Mouse (Mus musculus) adipose tissue, adult 10 weeks (tissue): ENCODE data around the gene R3hdml. TPM values are rescaled to one million over a fixed set of nuclear protein-coding genes. Genes with fewer than 3 reads are reported as not detected.

ENCODE experiments used
- polyA plus RNA-seq: library from polyadenylated mRNA; stranded (reverse); fragments of 350-450 nt; fragmentation: Illumina TruSeq; extraction: RNeasy Lipid Tissue Mini Kit (QIAGEN cat#74804); gene quantifications from one replicate; pipeline ENCODE4 v1.2.3, GENCODE M21; 2014; ENCODE audit warnings: low read depth, low replicate concordance

The R3hdml gene
- not detected for polyA plus RNA-seq

DNA sequence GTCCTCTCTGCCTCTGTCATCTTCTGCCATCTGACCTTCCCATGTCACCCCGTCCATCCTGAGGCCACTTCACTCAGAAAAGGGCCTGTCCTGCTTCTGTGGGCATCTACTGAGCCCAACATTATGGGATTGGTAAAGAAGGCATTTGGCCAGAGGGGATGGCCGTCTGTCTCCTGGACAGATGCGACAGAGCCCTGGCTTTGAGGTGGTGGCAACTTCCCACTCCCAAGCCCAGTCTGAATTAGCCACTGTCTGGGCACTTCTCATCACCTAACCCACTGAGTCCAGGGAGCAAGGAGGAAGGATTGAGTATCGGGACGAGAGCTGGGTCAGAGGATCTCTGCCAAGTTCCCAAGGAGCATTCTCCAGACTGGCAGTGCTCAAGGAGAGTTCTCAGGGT, at the start of gene R3hdml:
R3hdml (plus strand) TSS at position 301 of the 400 bp plus-strand sequence.

DNA sequence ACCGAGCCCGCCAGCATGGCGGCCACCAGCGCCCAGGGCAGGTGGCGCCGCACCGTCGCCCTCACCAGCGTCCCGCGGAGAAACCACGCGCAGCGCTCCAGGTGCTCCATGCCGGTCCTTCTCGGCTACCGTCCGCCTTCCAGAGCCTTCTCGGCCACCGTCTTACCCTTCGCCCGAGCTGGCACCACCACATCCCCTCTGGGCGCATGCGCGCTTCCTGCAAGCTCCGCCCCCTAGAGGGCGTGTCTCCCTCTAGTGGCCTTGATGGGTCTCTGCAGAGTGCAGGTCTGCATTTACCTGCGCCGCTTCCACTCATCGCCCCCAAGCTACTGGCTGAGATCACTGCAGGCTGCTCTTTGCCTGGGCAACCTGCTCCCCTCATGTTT, 19.7 kb upstream of the R3hdml start, which contains the start of gene Fitm2:
Fitm2 (minus strand) TSS at position 164 of the 386 bp plus-strand sequence.

DNA sequence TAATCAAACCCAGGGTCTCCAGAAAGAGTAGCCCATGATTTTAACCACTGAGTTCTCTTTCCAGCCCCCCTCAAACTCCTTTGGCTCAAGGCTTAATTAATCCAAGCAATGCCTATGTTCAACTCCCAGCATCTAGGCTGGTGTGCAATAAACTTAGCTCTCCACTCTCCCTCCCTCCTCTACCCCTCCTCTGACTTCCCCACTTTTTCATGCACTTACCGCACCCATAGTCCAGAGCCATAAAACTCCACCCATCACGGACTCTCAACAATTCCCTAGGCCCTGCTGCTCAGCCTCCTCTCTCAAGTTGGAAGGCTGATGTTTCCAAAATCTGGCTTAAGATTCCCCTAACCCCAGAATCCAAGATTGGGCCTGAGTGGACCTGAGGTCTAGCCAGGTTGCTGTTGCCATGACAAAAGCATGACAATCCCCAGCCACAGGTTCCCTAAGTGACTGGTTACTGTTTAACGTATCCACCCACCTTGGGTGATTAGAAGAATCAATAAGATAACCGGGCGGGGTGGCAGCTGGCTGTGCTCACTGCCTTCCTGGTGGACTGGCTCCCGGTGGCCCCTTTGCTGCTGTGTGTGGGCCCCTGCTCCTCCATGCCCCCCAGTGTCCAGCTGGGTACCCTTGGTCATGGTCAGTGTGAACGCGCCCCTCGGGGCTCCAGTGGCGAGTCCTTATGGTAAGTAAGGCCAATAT, 14.3 kb downstream of the R3hdml start, which contains the start of gene Hnf4a:
Hnf4a (plus strand) TSS at position 509 of the 705 bp plus-strand sequence.

Other genes with a start within 250 kb of the R3hdml start
- gene Jph2, start 94.3 kb upstream of the R3hdml start, polyA plus RNA-seq = 4.1 TPM
- gene Oser1, start 67.6 kb upstream of the R3hdml start, polyA plus RNA-seq = 48.4 TPM
- 1.4 TPM for gene Gdap1l1, start 53.8 kb upstream of the R3hdml start, polyA plus RNA-seq
- 44.0 TPM for gene Fitm2, start 19.7 kb upstream of the R3hdml start, polyA plus RNA-seq
- gene Hnf4a, start 14.5 kb downstream of the R3hdml start, polyA plus RNA-seq = 5.8 TPM
- 14.7 TPM for gene Ttpal, start 110.0 kb downstream of the R3hdml start, polyA plus RNA-seq
- 547 TPM for gene Serinc3, start 152.8 kb downstream of the R3hdml start, polyA plus RNA-seq
- gene Pkig, start 166.1 kb downstream of the R3hdml start, polyA plus RNA-seq = 65.9 TPM